Mouse (Mus musculus) stomach, embryonic 14.5 days (tissue): ENCODE results near the gene Dbr1. TPM values are rescaled to one million over a fixed set of nuclear protein-coding genes. Genes with fewer than 3 reads are reported as not detected.

Source experiments
- ATAC-seq: fragments of 200-750 bp; cut with Nextera tagmentation; 2 replicates; pipeline ENCODE4 v1.8.0; 2017; ENCODE audit warnings: low read depth, moderate TSS enrichment; ENCODE audit not compliant: insufficient number of reproducible peaks, insufficient read depth, low FRiP score
- H3K27ac ChIP-seq: fragments of 300-500 bp; sonication (generic); 2 replicates; pipeline ENCODE4 v1.5.1; 2014; ENCODE audit warnings: mild to moderate bottlenecking, low read length, moderate library complexity, mixed read lengths
- H3K27me3 ChIP-seq: fragments of 300-500 bp; sonication (generic); 2 replicates; pipeline ENCODE4 v1.6.1; 2014; ENCODE audit warnings: low read length, control low read depth, mixed read lengths; ENCODE audit not compliant: control insufficient read depth, insufficient read depth
- H3K36me3 ChIP-seq: fragments of 300-500 bp; sonication (generic); 2 replicates; pipeline ENCODE4 v1.6.1; 2014; ENCODE audit warnings: mild to moderate bottlenecking, control low read depth, low read length, moderate library complexity, mixed read lengths; ENCODE audit not compliant: control insufficient read depth, insufficient read depth
- H3K4me1 ChIP-seq: fragments of 300-500 bp; sonication (generic); 2 replicates; pipeline ENCODE4 v1.6.1; 2014; ENCODE audit warnings: low read length, control low read depth, mixed read lengths; ENCODE audit not compliant: control insufficient read depth, insufficient read depth
- H3K4me2 ChIP-seq: fragments of 300-500 bp; sonication (generic); replicated peaks from 2 replicates; pipeline ENCODE4 v1.6.1; 2014; ENCODE audit warnings: low read depth, low read length, control low read depth
- H3K4me3 ChIP-seq: fragments of 300-500 bp; sonication (generic); 2 replicates; pipeline ENCODE4 v1.5.1; 2014; ENCODE audit warnings: low read depth, low read length, control low read depth
- H3K9ac ChIP-seq: fragments of 300-500 bp; sonication (generic); replicated peaks from 2 replicates; pipeline ENCODE4 v1.6.1; 2014; ENCODE audit warnings: low read depth, mild to moderate bottlenecking, control low read depth, low read length, moderate library complexity, mixed read lengths
- H3K9me3 ChIP-seq: fragments of 300-500 bp; sonication (generic); 2 replicates; pipeline ENCODE4 v1.6.1; 2016; ENCODE audit warnings: low read depth, low read length, control low read depth; ENCODE audit not compliant: control insufficient read depth
- WGBS: fragments of 180-500 bp; shearing (Covaris S2); extraction: QIAGEN DNeasy Blood & Tissue Kit; methylation state at CpG from one replicate; pipeline ENCODE4 v1.1.7; 2014; 5-methylcytosine and 5-hydroxymethylcytosine counted together
- polyA plus RNA-seq: library from polyadenylated mRNA; unstranded; fragments of >200 nt; fragmentation: Nextera tagmentation; extraction: Ambion mirVana; gene quantifications from 2 replicates; pipeline ENCODE4 v1.2.1, GENCODE M21; 2014

The Dbr1 gene
- polyA plus RNA-seq, 1 experiment from 2014 or later = 26.1 TPM

- Histone ChIP-seq H3K4me2 (no peak overlapping the region), H3K9me3 (no peaks in the 10 kb centered on the region), H3K27ac (no peak overlapping the region), H3K9ac (no peak overlapping the region), H3K4me3 (no peak overlapping the region), H3K36me3 (no peaks in the 10 kb centered on the region), H3K27me3 (no peaks in the 10 kb centered on the region), H3K4me1 (no peaks in the 10 kb centered on the region)
- 83% methylated on average over 7 of the region's 7 CpGs for WGBS
- no peak for ATAC-seq
Observed at GRCm38 (mm10) chr9:99558824-99559556, 16.6 kb upstream of the Dbr1 start.

GRCm38 (mm10) chr9:99559557-99559904 lies 16.1 kb upstream of the Dbr1 start:
- Histone ChIP-seq H3K9me3 (no peaks in the 10 kb centered on the region), H3K9ac (no peak overlapping the region), H3K27me3 (no peaks in the 10 kb centered on the region), H3K4me3 (no peak overlapping the region), H3K27ac (no peak overlapping the region), H3K36me3 (no peaks in the 10 kb centered on the region), H3K4me1 (no peaks in the 10 kb centered on the region), H3K4me2 (no peak overlapping the region)
- no peak for ATAC-seq

GRCm38 (mm10) chr9:99560389-99560788 lies 15.2 kb upstream of the Dbr1 start:
- no peaks in the 10 kb centered on the region for H3K27me3 ChIP-seq
- ATAC-seq = no peak
- H3K4me3 ChIP-seq = no peak overlapping the region
- H3K9ac ChIP-seq = no peak overlapping the region
- no peaks in the 10 kb centered on the region for H3K36me3 ChIP-seq
- H3K27ac ChIP-seq = no peak overlapping the region
- no peak overlapping the region for H3K4me2 ChIP-seq
- H3K9me3 ChIP-seq = no peaks in the 10 kb centered on the region
- H3K4me1 ChIP-seq = no peaks in the 10 kb centered on the region
- 93% methylated on average over 3 of the region's 3 CpGs for WGBS

GRCm38 (mm10) chr9:99563714-99564113 lies 11.9 kb upstream of the Dbr1 start:
- Histone ChIP-seq H3K4me1 (peaks cover 11% of the 10 kb centered on the region), H3K36me3 (no peaks in the 10 kb centered on the region), H3K27me3 (no peaks in the 10 kb centered on the region), H3K4me3 (no peak overlapping the region), H3K27ac (no peak overlapping the region), H3K9me3 (no peaks in the 10 kb centered on the region), H3K4me2 (no peak overlapping the region), H3K9ac (no peak overlapping the region)
- WGBS = 19% methylated on average over 11 of the region's 11 CpGs
- no peak for ATAC-seq

GRCm38 (mm10) chr9:99568023-99568346 lies 7.6 kb upstream of the Dbr1 start:
- WGBS = 2% methylated on average over 15 of the region's 15 CpGs
- no peaks in the 10 kb centered on the region for H3K9me3 ChIP-seq

GRCm38 (mm10) chr9:99568347-99569070 lies 7.1 kb upstream of the Dbr1 start, which contains the start of gene Armc8:
Gene Armc8, minus strand, starts transcription at chr9:99568899.
- H3K4me3 ChIP-seq = peak within 1 kb of the TSS; percentile 91
- WGBS = under 1% methylated on average over 68 of the region's 70 CpGs
- no peaks in the 10 kb centered on the region for H3K9me3 ChIP-seq
- peak within 1 kb of the TSS; percentile 86 for H3K4me2 ChIP-seq
- H3K9ac ChIP-seq = peak within 1 kb of the TSS; percentile 85
- H3K4me1 ChIP-seq = peaks cover 11% of the 10 kb centered on the region
- H3K27me3 ChIP-seq = no peaks in the 10 kb centered on the region
- H3K36me3 ChIP-seq = no peaks in the 10 kb centered on the region
- H3K27ac ChIP-seq = peak within 1 kb of the TSS; percentile 95
- ATAC-seq = peak; percentile 93

More at GRCm38 (mm10) chr9:99568023-99568346, 7.6 kb upstream of the Dbr1 start:
- Histone ChIP-seq H3K27ac (peak overlapping the region; percentile 95), H3K4me2 (peak overlapping the region; percentile 86), H3K4me1 (peaks cover 11% of the 10 kb centered on the region), H3K4me3 (peak overlapping the region; percentile 91), H3K27me3 (no peaks in the 10 kb centered on the region), H3K36me3 (no peaks in the 10 kb centered on the region), H3K9ac (peak overlapping the region; percentile 85)
- ATAC-seq = no peak

- H3K27ac ChIP-seq = no peak overlapping the region; the same call in 1 of the 2 replicates
- H3K9ac ChIP-seq = peak overlapping the region; percentile 85
- no peaks in the 10 kb centered on the region for H3K27me3 ChIP-seq
- WGBS = 2% methylated on average over 9 of the region's 9 CpGs
- H3K36me3 ChIP-seq = no peaks in the 10 kb centered on the region
- peak overlapping the region; percentile 91 for H3K4me3 ChIP-seq
- peaks cover 11% of the 10 kb centered on the region for H3K4me1 ChIP-seq
- ATAC-seq = no peak
- H3K9me3 ChIP-seq = no peaks in the 10 kb centered on the region
- peak overlapping the region; percentile 86 for H3K4me2 ChIP-seq
Observed at GRCm38 (mm10) chr9:99569071-99569397, 6.6 kb upstream of the Dbr1 start.

- WGBS = 45% methylated on average over 2 of the region's 2 CpGs
- Histone ChIP-seq H3K4me1 (peaks cover 4% of the 10 kb centered on the region; the same call in 1 of the 2 replicates), H3K27me3 (no peaks in the 10 kb centered on the region), H3K36me3 (peaks cover 26% of the 10 kb centered on the region), H3K9me3 (no peaks in the 10 kb centered on the region), H3K4me3 (no peak overlapping the region), H3K9ac (no peak overlapping the region), H3K4me2 (no peak overlapping the region), H3K27ac (no peak overlapping the region)
- no peak for ATAC-seq
Observed at GRCm38 (mm10) chr9:99580655-99581054, 5.1 kb downstream of the Dbr1 start.
